Mouse (Mus musculus) intestine, postnatal 0 days (tissue): ENCODE measurements around the gene Dicer1. TPM values are rescaled to one million over a fixed set of nuclear protein-coding genes. Genes with fewer than 3 reads are reported as not detected.

Experiments
- ATAC-seq: fragments of 200-750 bp; cut with Nextera tagmentation; 2 replicates; pipeline ENCODE4 v1.8.0; 2017; ENCODE audit warnings: mild to moderate bottlenecking, moderate TSS enrichment, moderate library complexity
- H3K27ac ChIP-seq: fragments of 300-500 bp; sonication (generic); 2 replicates; pipeline ENCODE4 v1.5.1; 2014; ENCODE audit warnings: mild to moderate bottlenecking, low read depth, low read length, moderate library complexity
- H3K27me3 ChIP-seq: fragments of 300-500 bp; sonication (generic); replicated peaks from 2 replicates; pipeline ENCODE4 v1.6.1; 2014; ENCODE audit warnings: low read length, mixed read lengths; ENCODE audit not compliant: control insufficient read depth, insufficient read depth
- H3K36me3 ChIP-seq: fragments of 300-500 bp; sonication (generic); 2 replicates; pipeline ENCODE4 v1.6.1; 2014; ENCODE audit warnings: mild to moderate bottlenecking, moderate library complexity; ENCODE audit not compliant: control insufficient read depth, insufficient read depth
- H3K4me1 ChIP-seq: fragments of 300-500 bp; sonication (generic); replicated peaks from 2 replicates; pipeline ENCODE4 v1.6.1; 2014; ENCODE audit warnings: antibody characterized with exemption, low read length, mixed read lengths; ENCODE audit not compliant: control insufficient read depth, insufficient read depth
- H3K4me2 ChIP-seq: fragments of 300-500 bp; sonication (generic); replicated peaks from 2 replicates; pipeline ENCODE4 v1.6.1; 2014; ENCODE audit warnings: low read depth, mild to moderate bottlenecking, moderate library complexity
- H3K4me3 ChIP-seq: fragments of 300-500 bp; sonication (generic); 2 replicates; pipeline ENCODE4 v1.5.1; 2014; ENCODE audit warnings: low read depth, low read length
- H3K9ac ChIP-seq: fragments of 300-500 bp; sonication (generic); 2 replicates; pipeline ENCODE4 v1.6.1; 2014; ENCODE audit warnings: mild to moderate bottlenecking, low read depth, low read length
- H3K9me3 ChIP-seq: fragments of 300-500 bp; sonication (generic); 2 replicates; pipeline ENCODE4 v1.6.1; 2016; ENCODE audit warnings: mixed run types; ENCODE audit not compliant: control insufficient read depth
- CTCF ChIP-seq: sonication (generic); IDR thresholded peaks from 2 replicates; pipeline ENCODE4 v1.5.1; 2016; ENCODE audit warnings: low read depth, mild to moderate bottlenecking, control low read depth, antibody characterized with exemption, moderate library complexity
- WGBS: fragments of 180-500 bp; shearing (Covaris S2); extraction: QIAGEN DNeasy Blood & Tissue Kit; methylation state at CpG from one replicate; pipeline ENCODE4 v1.1.7; 2014; 5-methylcytosine and 5-hydroxymethylcytosine counted together
- polyA plus RNA-seq: library from polyadenylated mRNA; unstranded; fragments of >200 nt; fragmentation: Nextera tagmentation; extraction: Ambion mirVana; gene quantifications from 2 replicates; pipeline ENCODE4 v1.2.1, GENCODE M21; 2015

Dicer1 gene
- polyA plus RNA-seq, 1 experiment from 2014 or later: 16.0 TPM

DNA sequence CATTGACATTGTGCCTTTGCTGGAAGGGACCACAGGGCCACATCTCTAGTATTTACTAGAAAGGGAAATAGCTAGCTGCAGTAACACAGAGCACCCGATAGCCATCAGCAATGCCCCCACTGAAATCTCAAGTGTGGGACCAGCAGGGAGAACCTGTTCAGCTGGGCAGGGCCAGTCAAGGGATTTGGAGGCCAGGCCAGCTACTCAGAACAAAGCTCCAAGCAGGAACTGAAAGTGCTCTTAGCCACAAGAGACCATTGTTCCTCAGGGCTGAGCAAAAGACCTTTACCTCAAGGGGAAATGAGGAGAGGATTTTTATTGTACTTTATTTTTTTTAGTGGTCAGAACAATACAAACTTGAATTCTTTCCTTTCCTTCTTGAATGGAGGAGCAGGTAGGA, 25.9 kb upstream of the Dicer1 start:
- Histone ChIP-seq H3K36me3 (peaks cover 43% of the 10 kb centered on the region), H3K27ac (no peak overlapping the region), H3K9me3 (no peaks in the 10 kb centered on the region), H3K9ac (no peak overlapping the region), H3K27me3 (no peaks in the 10 kb centered on the region), H3K4me3 (no peak overlapping the region), H3K4me2 (no peak overlapping the region), H3K4me1 (no peaks in the 10 kb centered on the region)
- WGBS: 56% methylated on average over 1 of the region's 1 CpGs
- no peak for TF ChIP-seq CTCF
- peak; percentile 21 for ATAC-seq

- TF ChIP-seq CTCF: peak; percentile 64
- Histone ChIP-seq H3K9ac (no peak overlapping the region), H3K9me3 (no peaks in the 10 kb centered on the region), H3K4me3 (no peak overlapping the region), H3K27me3 (no peaks in the 10 kb centered on the region), H3K36me3 (peaks cover 24% of the 10 kb centered on the region; the same call in 1 of the 2 replicates), H3K27ac (no peak overlapping the region), H3K4me1 (no peaks in the 10 kb centered on the region), H3K4me2 (no peak overlapping the region)
- WGBS: 94% methylated on average over 2 of the region's 2 CpGs
- ATAC-seq: no peak
Measured at GRCm38 (mm10) chr12:104771941-104772340, 20.2 kb upstream of the Dicer1 start.

GRCm38 (mm10) chr12:104769201-104769785, 17.5 kb upstream of the Dicer1 start:
- peak; percentile 85 for ATAC-seq
- Histone ChIP-seq H3K27me3 (no peaks in the 10 kb centered on the region), H3K36me3 (peaks cover 17% of the 10 kb centered on the region; the same call in 1 of the 2 replicates), H3K9me3 (no peaks in the 10 kb centered on the region), H3K4me1 (no peaks in the 10 kb centered on the region), H3K4me3 (no peak overlapping the region), H3K27ac (no peak overlapping the region), H3K4me2 (no peak overlapping the region), H3K9ac (no peak overlapping the region)
- WGBS: 41% methylated on average over 10 of the region's 10 CpGs
- TF ChIP-seq CTCF: no peak

- Histone ChIP-seq H3K27me3 (no peaks in the 10 kb centered on the region), H3K9me3 (no peaks in the 10 kb centered on the region), H3K4me2 (no peak overlapping the region), H3K4me1 (no peaks in the 10 kb centered on the region), H3K4me3 (no peak overlapping the region), H3K36me3 (peaks cover 8% of the 10 kb centered on the region; the same call in 1 of the 2 replicates), H3K27ac (no peak overlapping the region), H3K9ac (no peak overlapping the region)
- no peak for ATAC-seq
- TF ChIP-seq CTCF: peak; percentile 64
- 87% methylated on average over 4 of the region's 4 CpGs for WGBS
Measured at GRCm38 (mm10) chr12:104767183-104767582, 15.4 kb upstream of the Dicer1 start.

GRCm38 (mm10) chr12:104765761-104766160, 14.0 kb upstream of the Dicer1 start:
- Histone ChIP-seq H3K27ac (no peak overlapping the region), H3K36me3 (no peaks in the 10 kb centered on the region), H3K9ac (no peak overlapping the region), H3K4me1 (no peaks in the 10 kb centered on the region), H3K4me3 (no peak overlapping the region), H3K27me3 (no peaks in the 10 kb centered on the region), H3K9me3 (no peaks in the 10 kb centered on the region), H3K4me2 (no peak overlapping the region)
- no peak for TF ChIP-seq CTCF
- ATAC-seq: no peak
- WGBS: 82% methylated on average over 7 of the region's 7 CpGs

- H3K9me3 ChIP-seq: no peaks in the 10 kb centered on the region
- TF ChIP-seq CTCF: no peak
- no peaks in the 10 kb centered on the region for H3K4me1 ChIP-seq
- no peaks in the 10 kb centered on the region for H3K27me3 ChIP-seq
- no peaks in the 10 kb centered on the region for H3K36me3 ChIP-seq
- H3K4me3 ChIP-seq: no peak overlapping the region
- no peak for ATAC-seq
- H3K4me2 ChIP-seq: no peak overlapping the region
- WGBS: 78% methylated on average over 5 of the region's 5 CpGs
- H3K9ac ChIP-seq: no peak overlapping the region
- H3K27ac ChIP-seq: no peak overlapping the region
Measured at GRCm38 (mm10) chr12:104765116-104765515, 13.4 kb upstream of the Dicer1 start.
